In the genomic region with DNA sequence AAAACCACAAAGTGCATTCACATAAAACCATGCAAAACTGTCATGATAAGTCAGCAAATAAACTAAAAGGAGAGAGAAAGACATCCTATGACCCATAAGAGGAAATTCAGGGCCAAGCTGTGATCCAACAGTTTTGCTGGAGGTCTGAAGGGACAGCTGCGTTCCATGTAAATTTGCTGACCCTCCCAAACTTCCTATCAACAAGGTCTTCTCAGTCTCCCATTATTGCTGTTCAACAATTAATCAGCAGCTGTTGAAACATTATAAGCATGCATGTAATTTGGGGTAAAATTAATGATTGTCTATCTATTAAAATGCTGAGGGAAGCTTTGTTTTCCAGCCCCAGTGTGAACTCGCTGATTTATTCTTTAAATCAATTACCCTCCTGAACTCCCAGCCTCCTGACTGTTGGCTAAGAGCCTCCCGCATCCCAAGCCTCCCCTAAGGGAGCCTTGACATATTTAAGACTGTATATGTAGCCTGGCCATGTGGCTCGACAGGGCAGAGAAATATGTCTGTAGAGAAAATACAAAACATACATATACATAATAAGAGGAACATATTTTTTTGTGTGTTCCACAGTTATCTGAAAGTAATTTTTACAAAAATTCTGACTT, we compare ENCODE assay signal across 23 mouse cellular contexts.
DNase-seq lines count a peak whose midpoint lies in the region; ATAC-seq and TF ChIP-seq lines count a peak whose summit lies in the region.
"Had no signal": no experiment of that assay in that cellular context is flagged by ENCODE, and none has a peak within 500 bp of the region (broad histone marks: within the 10 kb centered on the region; RNA-seq: fewer than 3 reads in every experiment).

No protein-coding gene starts in this region.

- H3K27me3 ChIP-seq in liver, embryonic 12.5 days (replicated peaks): no peaks in the 10 kb centered on the region
- H3K27me3 ChIP-seq: forebrain, embryonic 13.5 days; heart, embryonic 15.5 days; hindbrain, embryonic 13.5 days had no signal

- H3K4me2 ChIP-seq in liver, embryonic 12.5 days: no peak overlapping the region
- H3K4me2 ChIP-seq: forebrain, embryonic 13.5 days; heart, embryonic 15.5 days; hindbrain, embryonic 13.5 days; liver, embryonic 11.5 days; lung, embryonic 14.5 days had no signal

- no peak overlapping the region for H3K4me3 ChIP-seq in embryonic fibroblast, embryonic 13.5 days (ENCODE audit: insufficient read depth, low read length)
- no peak overlapping the region for H3K4me3 ChIP-seq in liver, embryonic 12.5 days
- H3K4me3 ChIP-seq: erythroblast, embryonic 14.5 days; forebrain, embryonic 13.5 days; heart, embryonic 15.5 days; hindbrain, embryonic 13.5 days had no signal

- peak overlapping the region; percentile 50 for H3K27ac ChIP-seq in embryonic fibroblast, embryonic 13.5 days (ENCODE audit: insufficient read depth, low read length)
- H3K27ac ChIP-seq in liver, embryonic 12.5 days: no peak overlapping the region
- H3K27ac ChIP-seq: forebrain, embryonic 13.5 days; heart, embryonic 15.5 days; hindbrain, embryonic 13.5 days had no signal

- H3K4me1 ChIP-seq in embryonic fibroblast, embryonic 13.5 days (ENCODE audit: control insufficient read depth, insufficient read depth, low read length): peaks cover 6% of the 10 kb centered on the region
- H3K4me1 ChIP-seq in liver, embryonic 12.5 days: no peaks in the 10 kb centered on the region
- H3K4me1 ChIP-seq: forebrain, embryonic 13.5 days had no signal

- no peak for TF ChIP-seq CTCF in embryonic fibroblast, embryonic 13.5 days (IDR thresholded peaks at IDR 0.05; ENCODE audit: borderline replicate concordance, insufficient read depth, low read length)

- ATAC-seq in liver, embryonic 12.5 days: no peak
- ATAC-seq: forebrain, embryonic 13.5 days; midbrain, embryonic 16.5 days had no signal

- H3K9ac ChIP-seq in liver, embryonic 12.5 days: no peak overlapping the region
- H3K9ac ChIP-seq: forebrain, embryonic 13.5 days; heart, embryonic 15.5 days; hindbrain, embryonic 13.5 days; lung, embryonic 14.5 days had no signal

- no peak for TF ChIP-seq POLR2A in embryonic fibroblast, embryonic 13.5 days (IDR thresholded peaks at IDR 0.05; ENCODE audit: low read depth, low read length)

- DNase-seq in embryo, embryonic 11 days: peak; percentile 28
- no peak for DNase-seq in embryo, embryonic 9.5 days (ENCODE audit: extremely low spot score)
- peak; percentile 5 for DNase-seq in kidney, adult 9 months
- no peak for DNase-seq in kidney, postnatal 25 days
- DNase-seq in kidney, postnatal 4 days: peak; percentile 26 to 47
- no peak for DNase-seq in urinary bladder, postnatal 25 days (ENCODE audit: low spot score)
- DNase-seq: cerebellum, adult 11 months; cerebellum, postnatal 25 days; gastrocnemius, postnatal 10 days; lung, postnatal 36 days; right cerebral cortex, postnatal 14 days; spleen, adult 18-20 months; thymus, postnatal 4 days had no signal

- no peaks in the 10 kb centered on the region for H3K9me3 ChIP-seq in liver, embryonic 12.5 days (replicated peaks)
- H3K9me3 ChIP-seq: forebrain, embryonic 13.5 days; G1E; heart, embryonic 15.5 days; hindbrain, embryonic 13.5 days had no signal

- 54% methylated on average over 4 of the region's 4 CpGs for WGBS in liver, embryonic 12.5 days (ENCODE audit: insufficient replicate concordance)

- no peaks in the 10 kb centered on the region for H3K36me3 ChIP-seq in liver, embryonic 12.5 days
- H3K36me3 ChIP-seq: G1E; heart, embryonic 15.5 days; hindbrain, embryonic 13.5 days had no signal

Comparison
In these comparisons a context has a peak if more than half of its experiments do, and no peak if none do; other contexts are left out.
1. DNase-seq: peak in embryo, embryonic 11 days (single experiment), kidney, adult 9 months (single experiment) and kidney, postnatal 4 days (2 of 2); none in embryo, embryonic 9.5 days (single experiment), kidney, postnatal 25 days (0 of 2) and urinary bladder, postnatal 25 days (single experiment).